Mouse (Mus musculus): ENCODE data around the gene Ap2b1.

GRCm38 (mm10) chr11:83297816-83298215, 1.0 kb upstream of the Ap2b1 start:
- no peak for TF ChIP-seq CTCF (IDR thresholded peaks at IDR 0.05; ENCODE audit: borderline replicate concordance, control insufficient read depth, extremely low read depth, insufficient read depth, low read length, poor library complexity)
- TF ChIP-seq POLR2A (IDR thresholded peaks at IDR 0.05; ENCODE audit: control insufficient read depth, extremely low read depth, insufficient read depth, low read length, poor library complexity): no peak

Measured in thymus, adult 2 months (tissue).